Mouse (Mus musculus) ovary, adult 18-20 months (tissue): Measurements from ENCODE around the gene Cd34.

Source experiments
- DNase-seq: peaks from one replicate; pipeline ENCODE4 v3.0.0; 2022; ENCODE audit warnings: low spot score, mixed read lengths

Gene Cd34

GRCm38 (mm10) chr1:194971980-194972379, 33.4 kb downstream of the Cd34 start:
- DNase-seq, result no peak

- peak; percentile 85 for DNase-seq
These were observed 37.5 kb downstream of the Cd34 start for GRCm38 (mm10) chr1:194976164-194976516.

GRCm38 (mm10) chr1:194976517-194977370, 38.1 kb downstream of the Cd34 start:
- DNase-seq, result peak; percentile 71

GRCm38 (mm10) chr1:194977371-194977761, 38.7 kb downstream of the Cd34 start:
- no peak for DNase-seq

GRCm38 (mm10) chr1:194977946-194978720, 39.5 kb downstream of the Cd34 start:
- peak; percentile 45 for DNase-seq

GRCm38 (mm10) chr1:194980826-194981435, 42.3 kb downstream of the Cd34 start:
- DNase-seq, result no peak

- no peak for DNase-seq
These were observed 44.5 kb downstream of the Cd34 start for GRCm38 (mm10) chr1:194982931-194983690.

GRCm38 (mm10) chr1:194984914-194985313, 46.3 kb downstream of the Cd34 start:
- no peak for DNase-seq

- DNase-seq, result no peak
These were observed 47.0 kb downstream of the Cd34 start for GRCm38 (mm10) chr1:194985442-194986210.

- no peak for DNase-seq
These were observed 50.4 kb downstream of the Cd34 start for GRCm38 (mm10) chr1:194989024-194989423.

GRCm38 (mm10) chr1:194990976-194991375, 52.4 kb downstream of the Cd34 start:
- no peak for DNase-seq

GRCm38 (mm10) chr1:194991654-194992053, 53.0 kb downstream of the Cd34 start:
- no peak for DNase-seq

- no peak for DNase-seq
These were observed 54.1 kb downstream of the Cd34 start for GRCm38 (mm10) chr1:194992589-194993317.

GRCm38 (mm10) chr1:194993409-194993988, 54.9 kb downstream of the Cd34 start:
- DNase-seq, result no peak

GRCm38 (mm10) chr1:194994262-194994661, 55.6 kb downstream of the Cd34 start:
- no peak for DNase-seq

GRCm38 (mm10) chr1:194995196-194995595, 56.6 kb downstream of the Cd34 start:
- no peak for DNase-seq

- no peak for DNase-seq
These were observed 59.8 kb downstream of the Cd34 start for GRCm38 (mm10) chr1:194998396-194998795.

GRCm38 (mm10) chr1:195003328-195003727, 64.7 kb downstream of the Cd34 start:
- DNase-seq, result no peak

- DNase-seq, result no peak
These were observed 65.6 kb downstream of the Cd34 start for GRCm38 (mm10) chr1:195004194-195004593.

- DNase-seq, result no peak
These were observed 67.6 kb downstream of the Cd34 start for GRCm38 (mm10) chr1:195006267-195006666.
